Mouse (Mus musculus): ENCODE measurements at regions not wholly inside any gene's neighbourhood (a gene's known extent, or its start where the extent isn't known, plus 50 kb on each side); places are given as distances from the start of the nearest gene placed in this dataset.

DNA sequence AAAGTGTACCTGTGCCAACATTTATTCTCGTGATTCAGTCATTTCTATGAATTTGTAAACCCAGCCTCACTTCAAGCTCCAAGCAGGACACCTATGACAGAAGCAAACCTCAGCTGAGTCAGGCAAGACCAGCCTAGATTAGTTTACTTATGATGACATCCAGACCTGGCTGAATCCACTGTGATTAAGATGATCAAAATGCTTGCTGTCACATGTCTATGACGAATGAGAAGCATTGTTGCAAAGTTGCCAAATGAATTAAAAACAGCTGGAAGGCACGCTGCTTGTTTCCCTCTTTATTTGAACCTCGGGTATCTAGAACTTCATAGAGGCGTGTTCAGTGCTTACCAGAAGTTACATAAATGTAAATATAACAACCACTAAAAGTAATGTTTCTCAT, 95.9 kb upstream of the Itga4 start:
- H3K27ac ChIP-seq = no peak overlapping the region
- intact Hi-C loops (cut with DNase I) = no loop called here
- DNase-seq = no peak
- no peak overlapping the region for H3K4me3 ChIP-seq
- WGBS = 66% methylated on average over 5 of the region's 5 CpGs
- no peaks in the 10 kb centered on the region for H3K79me2 ChIP-seq (replicated peaks; ENCODE audit: control insufficient read depth, insufficient read depth, low read length)
- no peaks in the 10 kb centered on the region for H3K27me3 ChIP-seq (ENCODE audit: control insufficient read depth, insufficient read depth, low read length)
- H3K36me3 ChIP-seq (ENCODE audit: control insufficient read depth, insufficient read depth, low read length) = no peaks in the 10 kb centered on the region
- no peak overlapping the region for H3K9ac ChIP-seq (ENCODE audit: low read depth, low read length)
- H3K4me1 ChIP-seq (ENCODE audit: control insufficient read depth, insufficient read depth, low read length) = no peaks in the 10 kb centered on the region
- no peak for TF ChIP-seq CTCF (IDR thresholded peaks at IDR 0.05)
- no peak for TF ChIP-seq EP300 (IDR thresholded peaks at IDR 0.05; ENCODE audit: insufficient read depth, low read depth, low read length)
- no peak for TF ChIP-seq POLR2A (IDR thresholded peaks at IDR 0.05; ENCODE audit: insufficient read depth, low read depth, low read length)

DNA sequence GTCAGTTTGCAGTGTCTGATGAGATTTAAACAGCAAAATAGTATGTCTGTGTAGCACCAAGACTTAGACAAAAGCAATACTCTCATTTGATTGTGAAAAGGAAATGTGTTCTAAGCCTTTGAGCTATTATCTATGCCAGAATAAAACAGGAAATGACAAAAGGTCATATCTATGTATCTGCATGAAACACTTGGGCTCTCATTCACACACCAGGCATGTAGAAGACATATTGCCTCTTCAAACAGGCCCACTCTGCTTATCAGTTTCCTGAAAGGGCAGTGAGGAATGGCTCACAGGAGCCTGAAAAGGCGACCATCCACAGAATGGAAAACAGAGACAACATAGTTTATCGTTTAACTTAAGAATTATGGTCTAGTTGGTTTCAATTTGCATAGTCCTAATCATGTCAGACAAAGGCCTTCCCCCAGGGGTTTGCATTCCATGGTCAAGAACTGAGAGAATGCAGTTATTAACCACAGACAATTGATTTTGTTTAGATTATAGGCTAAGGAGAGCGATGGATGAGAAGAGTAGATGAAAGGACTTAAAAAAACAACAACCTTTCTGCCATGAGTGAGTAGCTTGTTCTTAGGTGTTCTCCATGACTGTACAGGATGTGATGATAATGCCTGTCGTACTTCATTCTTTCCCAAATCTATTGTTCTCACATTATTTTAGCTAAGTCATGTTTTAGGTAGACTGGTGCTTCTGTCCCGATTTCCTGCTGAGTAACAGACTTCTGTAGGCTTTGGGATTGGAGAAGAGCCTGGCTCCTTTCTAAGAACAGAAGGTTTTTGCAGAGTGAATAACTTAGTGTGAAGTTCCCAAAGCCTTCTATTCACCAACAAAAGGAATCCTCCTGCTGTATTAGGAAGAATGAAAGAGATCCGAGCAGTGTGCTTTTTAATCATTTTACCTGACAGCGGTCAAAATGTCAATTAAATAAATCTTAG, 82.0 kb upstream of the Itga4 start:
- Histone ChIP-seq H3K9ac (ENCODE audit: low read depth, low read length) (no peak overlapping the region), H3K36me3 (ENCODE audit: control insufficient read depth, insufficient read depth, low read length) (no peaks in the 10 kb centered on the region), H3K79me2 (replicated peaks; ENCODE audit: control insufficient read depth, insufficient read depth, low read length) (no peaks in the 10 kb centered on the region), H3K4me3 (no peak overlapping the region), H3K4me1 (ENCODE audit: control insufficient read depth, insufficient read depth, low read length) (no peaks in the 10 kb centered on the region), H3K27me3 (ENCODE audit: control insufficient read depth, insufficient read depth, low read length) (no peaks in the 10 kb centered on the region), H3K27ac (no peak overlapping the region)
- 59% methylated on average over 7 of the region's 7 CpGs for WGBS
- TF ChIP-seq EP300 (IDR thresholded peaks at IDR 0.05; ENCODE audit: insufficient read depth, low read depth, low read length) (no peak), CTCF (IDR thresholded peaks at IDR 0.05) (no peak), POLR2A (IDR thresholded peaks at IDR 0.05; ENCODE audit: insufficient read depth, low read depth, low read length) (no peak)
- intact Hi-C loops (cut with DNase I) = no loop called here
- DNase-seq = no peak

DNA sequence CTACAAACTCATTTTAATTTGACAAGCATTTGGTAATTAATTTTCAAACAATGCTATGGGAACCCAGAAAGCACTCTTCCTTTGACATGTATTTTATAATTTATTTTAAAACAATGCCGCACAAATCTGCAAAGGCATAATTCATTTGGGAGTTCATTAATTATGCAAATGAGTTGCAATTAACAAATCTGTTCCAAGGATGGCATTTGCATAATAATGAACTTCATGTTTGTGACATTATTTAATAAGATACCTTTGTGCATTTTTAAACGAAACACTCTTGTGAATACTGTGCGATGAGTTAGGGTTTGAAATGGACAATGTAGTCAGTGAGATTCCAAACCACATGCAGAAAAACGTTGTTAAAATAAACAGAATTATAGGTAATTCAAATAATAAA, 80.9 kb upstream of the Itga4 start:
- no peak overlapping the region for H3K27ac ChIP-seq
- H3K27me3 ChIP-seq (ENCODE audit: control insufficient read depth, insufficient read depth, low read length) = no peaks in the 10 kb centered on the region
- 90% methylated on average over 4 of the region's 4 CpGs for WGBS
- DNase-seq = no peak
- H3K79me2 ChIP-seq (replicated peaks; ENCODE audit: control insufficient read depth, insufficient read depth, low read length) = no peaks in the 10 kb centered on the region
- no peak overlapping the region for H3K4me3 ChIP-seq
- TF ChIP-seq EP300 (IDR thresholded peaks at IDR 0.05; ENCODE audit: insufficient read depth, low read depth, low read length) (no peak), CTCF (IDR thresholded peaks at IDR 0.05) (no peak), POLR2A (IDR thresholded peaks at IDR 0.05; ENCODE audit: insufficient read depth, low read depth, low read length) (no peak)
- intact Hi-C loops (cut with DNase I) = no loop called here
- no peak overlapping the region for H3K9ac ChIP-seq (ENCODE audit: low read depth, low read length)
- H3K36me3 ChIP-seq (ENCODE audit: control insufficient read depth, insufficient read depth, low read length) = no peaks in the 10 kb centered on the region
- H3K4me1 ChIP-seq (ENCODE audit: control insufficient read depth, insufficient read depth, low read length) = no peaks in the 10 kb centered on the region

DNA sequence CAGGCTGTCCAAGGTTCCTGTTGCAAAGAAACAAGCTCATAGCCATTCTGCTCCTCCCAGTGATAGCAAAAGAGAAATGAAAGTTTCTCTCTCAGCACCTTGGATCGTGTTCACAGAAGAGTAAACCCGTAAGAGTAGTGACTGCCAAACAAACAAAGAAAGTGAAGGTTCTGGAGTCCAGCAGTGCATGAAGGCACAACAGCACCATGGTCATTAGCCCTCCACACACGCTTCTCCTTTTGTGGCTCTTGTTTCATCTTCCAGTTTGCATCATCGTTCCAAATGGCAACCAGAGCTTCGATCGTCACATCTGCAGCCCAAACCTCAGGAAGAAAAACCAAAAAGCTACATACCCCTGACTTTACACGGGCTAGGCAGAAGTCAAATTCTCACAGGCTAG, 74.4 kb upstream of the Itga4 start:
- intact Hi-C loops (cut with DNase I) = no loop called here
- Histone ChIP-seq H3K4me3 (no peak overlapping the region), H3K79me2 (replicated peaks; ENCODE audit: control insufficient read depth, insufficient read depth, low read length) (no peaks in the 10 kb centered on the region), H3K36me3 (ENCODE audit: control insufficient read depth, insufficient read depth, low read length) (no peaks in the 10 kb centered on the region), H3K27me3 (ENCODE audit: control insufficient read depth, insufficient read depth, low read length) (no peaks in the 10 kb centered on the region), H3K4me1 (ENCODE audit: control insufficient read depth, insufficient read depth, low read length) (no peaks in the 10 kb centered on the region), H3K9ac (ENCODE audit: low read depth, low read length) (no peak overlapping the region), H3K27ac (no peak overlapping the region)
- DNase-seq = peak in 1 of 2 experiments; percentile 14
- WGBS = 67% methylated on average over 7 of the region's 7 CpGs
- TF ChIP-seq EP300 (IDR thresholded peaks at IDR 0.05; ENCODE audit: insufficient read depth, low read depth, low read length) (no peak), CTCF (IDR thresholded peaks at IDR 0.05) (no peak), POLR2A (IDR thresholded peaks at IDR 0.05; ENCODE audit: insufficient read depth, low read depth, low read length) (no peak)

DNA sequence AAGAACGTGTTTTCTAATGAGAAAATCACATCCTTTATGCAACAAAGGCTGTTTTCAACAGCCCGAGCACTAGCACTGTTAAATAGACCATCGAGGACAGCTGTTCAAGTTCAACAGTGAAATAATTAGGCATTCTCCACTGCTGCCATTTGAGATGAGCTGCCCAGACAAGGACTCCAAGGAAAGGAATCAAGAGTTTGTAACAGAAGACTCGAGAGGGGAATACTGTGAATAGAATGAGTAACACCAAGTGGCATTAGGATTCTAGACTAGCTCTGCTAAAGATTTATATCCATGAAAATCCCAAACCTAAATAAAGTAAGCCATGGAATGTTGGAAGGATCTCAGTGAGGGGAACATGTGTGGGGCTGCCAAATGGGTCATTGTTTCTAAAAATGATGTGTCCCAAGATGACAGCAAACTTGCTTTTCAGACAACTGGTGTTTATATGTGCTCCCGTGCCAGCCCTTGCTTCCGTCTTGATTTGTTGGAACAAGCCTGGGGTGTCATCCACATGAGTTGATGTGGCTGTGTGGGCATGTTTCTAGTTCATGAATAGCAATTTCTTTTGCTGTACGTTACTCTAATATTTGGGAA, 72.1 kb upstream of the Itga4 start:
- TF ChIP-seq CTCF (IDR thresholded peaks at IDR 0.05) (no peak), POLR2A (IDR thresholded peaks at IDR 0.05; ENCODE audit: insufficient read depth, low read depth, low read length) (no peak)
- Histone ChIP-seq H3K79me2 (replicated peaks; ENCODE audit: control insufficient read depth, insufficient read depth, low read length) (no peaks in the 10 kb centered on the region), H3K27me3 (ENCODE audit: control insufficient read depth, insufficient read depth, low read length) (no peaks in the 10 kb centered on the region), H3K36me3 (ENCODE audit: control insufficient read depth, insufficient read depth, low read length) (no peaks in the 10 kb centered on the region), H3K4me3 (no peak overlapping the region), H3K4me1 (ENCODE audit: control insufficient read depth, insufficient read depth, low read length) (no peaks in the 10 kb centered on the region), H3K9ac (ENCODE audit: low read depth, low read length) (no peak overlapping the region), H3K27ac (no peak overlapping the region)
- WGBS = 66% methylated on average over 7 of the region's 7 CpGs
- no peak for DNase-seq
- intact Hi-C loops (cut with DNase I) = no loop called here

Measured in heart, adult 2 months (tissue).